Mouse (Mus musculus): ENCODE measurements around the gene Ndnf. TPM values are rescaled to one million over a fixed set of nuclear protein-coding genes. Genes with fewer than 3 reads are reported as not detected.
A peak's percentile ranks its signal among the peaks of the same experiment; 100 is the strongest.

Ndnf gene
- polyA plus RNA-seq, 1 experiment from 2014 or later, result 18.8 TPM

GRCm38 (mm10) chr6:65725677-65726076 lies 54.3 kb downstream of the Ndnf start:
- H3K4me1 ChIP-seq (replicated peaks; ENCODE audit: control insufficient read depth, insufficient read depth, low read length), result no peaks in the 10 kb centered on the region
- DNase-seq (ENCODE audit: low spot score), result no peak

DNA sequence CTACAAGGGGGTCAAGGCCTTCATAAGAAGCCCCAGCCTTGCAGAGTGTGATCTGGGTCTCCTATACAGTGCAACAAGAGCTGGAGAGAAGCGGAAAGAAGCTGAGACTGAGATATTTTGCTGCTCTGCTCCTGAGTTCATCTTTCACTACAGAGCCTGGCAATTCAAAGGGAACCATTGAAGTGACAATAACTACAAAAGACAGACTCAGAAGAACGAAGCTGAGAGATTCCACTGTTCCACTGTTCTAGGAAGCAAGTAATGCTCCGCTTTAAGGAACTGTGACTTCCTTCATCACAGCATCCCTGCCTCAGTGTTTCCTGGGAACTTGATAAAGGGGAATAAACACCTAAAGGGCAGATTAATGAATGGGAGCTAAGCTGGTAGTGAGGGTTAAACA lies 56.9 kb downstream of the Ndnf start:
- WGBS, result 61% methylated on average over 3 of the region's 3 CpGs
- H3K9ac ChIP-seq, result no peak overlapping the region
- no peak for ATAC-seq (ENCODE audit: low FRiP score)
- no peaks in the 10 kb centered on the region for H3K4me1 ChIP-seq (replicated peaks; ENCODE audit: control insufficient read depth, insufficient read depth, low read length)
- no peak overlapping the region for H3K4me3 ChIP-seq (replicated peaks; ENCODE audit: low read length)
- H3K9me3 ChIP-seq (ENCODE audit: control insufficient read depth, low read length), result no peaks in the 10 kb centered on the region
- H3K27me3 ChIP-seq (ENCODE audit: control insufficient read depth, insufficient read depth, low read length), result no peaks in the 10 kb centered on the region
- no peaks in the 10 kb centered on the region for H3K36me3 ChIP-seq (replicated peaks; ENCODE audit: control insufficient read depth, insufficient read depth)
- H3K4me2 ChIP-seq (replicated peaks), result no peak overlapping the region
- H3K27ac ChIP-seq, result no peak overlapping the region
- no peak for DNase-seq (ENCODE audit: low spot score)

More at GRCm38 (mm10) chr6:65725677-65726076, 54.3 kb downstream of the Ndnf start:
- H3K27ac ChIP-seq, result no peak overlapping the region
- no peak overlapping the region for H3K4me3 ChIP-seq (replicated peaks; ENCODE audit: low read length)
- no peaks in the 10 kb centered on the region for H3K27me3 ChIP-seq (ENCODE audit: control insufficient read depth, insufficient read depth, low read length)
- H3K4me2 ChIP-seq (replicated peaks), result no peak overlapping the region
- WGBS, result 45% methylated on average over 2 of the region's 2 CpGs
- ATAC-seq (ENCODE audit: low FRiP score), result 0 out of 2 replicates have a peak, but pooled peaks have one; percentile 53
- H3K9me3 ChIP-seq (ENCODE audit: control insufficient read depth, low read length), result no peaks in the 10 kb centered on the region
- H3K36me3 ChIP-seq (replicated peaks; ENCODE audit: control insufficient read depth, insufficient read depth), result no peaks in the 10 kb centered on the region
- H3K9ac ChIP-seq, result no peak overlapping the region

DNA sequence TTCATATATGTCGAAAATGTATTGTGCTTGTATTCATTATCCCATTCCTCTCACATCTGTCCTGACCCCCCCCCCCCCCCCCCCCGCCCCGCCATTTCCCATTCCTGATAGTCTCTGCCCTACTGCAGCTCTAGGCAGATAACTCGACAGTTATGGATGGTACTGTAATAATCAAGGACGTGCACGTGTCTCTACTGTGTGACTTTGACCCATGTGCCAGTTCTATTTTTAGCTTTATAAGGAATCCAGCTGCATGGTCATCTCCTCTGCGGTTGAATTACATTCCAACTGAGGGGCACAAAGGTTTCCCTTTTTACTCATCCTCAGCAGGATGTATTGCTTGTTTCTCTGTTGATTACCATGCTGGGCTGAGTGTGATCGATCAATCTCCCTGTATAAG lies 68.1 kb downstream of the Ndnf start:
- no peak overlapping the region for H3K4me3 ChIP-seq (replicated peaks; ENCODE audit: low read length)
- no peak overlapping the region for H3K4me2 ChIP-seq (replicated peaks)
- H3K36me3 ChIP-seq (replicated peaks; ENCODE audit: control insufficient read depth, insufficient read depth), result no peaks in the 10 kb centered on the region
- DNase-seq (ENCODE audit: low spot score) (no peak), ATAC-seq (ENCODE audit: low FRiP score) (no peak)
- no peaks in the 10 kb centered on the region for H3K9me3 ChIP-seq (ENCODE audit: control insufficient read depth, low read length)
- no peaks in the 10 kb centered on the region for H3K27me3 ChIP-seq (ENCODE audit: control insufficient read depth, insufficient read depth, low read length)
- no peak overlapping the region for H3K9ac ChIP-seq
- no peak overlapping the region for H3K27ac ChIP-seq
- 0 out of 2 replicates have a peak, but pooled peaks cover 3% of the 10 kb centered on the region for H3K4me1 ChIP-seq (replicated peaks; ENCODE audit: control insufficient read depth, insufficient read depth, low read length)
- WGBS, result 47% methylated on average over 6 of the region's 8 CpGs

- H3K9ac ChIP-seq, result no peak overlapping the region
- H3K4me2 ChIP-seq (replicated peaks), result no peak overlapping the region
- ATAC-seq (ENCODE audit: low FRiP score) (no peak), DNase-seq (ENCODE audit: low spot score) (no peak)
- 7% methylated on average over 1 of the region's 1 CpGs for WGBS
- H3K4me1 ChIP-seq (replicated peaks; ENCODE audit: control insufficient read depth, insufficient read depth, low read length), result 0 out of 2 replicates have a peak, but pooled peaks cover 3% of the 10 kb centered on the region
- no peak overlapping the region for H3K27ac ChIP-seq
- no peak overlapping the region for H3K4me3 ChIP-seq (replicated peaks; ENCODE audit: low read length)
- H3K9me3 ChIP-seq (ENCODE audit: control insufficient read depth, low read length), result peaks cover 9% of the 10 kb centered on the region
- H3K36me3 ChIP-seq (replicated peaks; ENCODE audit: control insufficient read depth, insufficient read depth), result no peaks in the 10 kb centered on the region
- no peaks in the 10 kb centered on the region for H3K27me3 ChIP-seq (ENCODE audit: control insufficient read depth, insufficient read depth, low read length)
Observed at GRCm38 (mm10) chr6:65743144-65743870, 71.9 kb downstream of the Ndnf start.

DNA sequence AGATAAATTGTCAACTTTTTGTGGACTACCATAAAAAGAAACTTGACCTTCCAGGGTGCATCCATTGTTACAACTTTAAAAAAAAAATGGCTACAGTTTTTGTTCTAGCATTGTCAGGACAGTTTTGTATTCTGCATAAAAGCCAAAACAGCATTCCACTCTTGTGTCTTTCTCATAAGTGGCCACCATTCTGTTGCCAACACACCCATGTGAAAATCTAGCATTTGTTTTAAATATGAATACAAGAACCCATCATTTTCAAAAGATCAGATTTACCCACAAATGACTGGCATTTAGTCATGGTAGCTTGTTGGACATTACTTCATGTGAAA lies 72.4 kb downstream of the Ndnf start:
- Histone ChIP-seq H3K9me3 (ENCODE audit: control insufficient read depth, low read length) (peaks cover 9% of the 10 kb centered on the region), H3K27me3 (ENCODE audit: control insufficient read depth, insufficient read depth, low read length) (no peaks in the 10 kb centered on the region), H3K4me3 (replicated peaks; ENCODE audit: low read length) (no peak overlapping the region), H3K36me3 (replicated peaks; ENCODE audit: control insufficient read depth, insufficient read depth) (no peaks in the 10 kb centered on the region), H3K27ac (no peak overlapping the region), H3K4me1 (replicated peaks; ENCODE audit: control insufficient read depth, insufficient read depth, low read length) (no peaks in the 10 kb centered on the region), H3K4me2 (replicated peaks) (no peak overlapping the region), H3K9ac (no peak overlapping the region)
- DNase-seq (ENCODE audit: low spot score) (no peak), ATAC-seq (ENCODE audit: low FRiP score) (no peak)

DNA sequence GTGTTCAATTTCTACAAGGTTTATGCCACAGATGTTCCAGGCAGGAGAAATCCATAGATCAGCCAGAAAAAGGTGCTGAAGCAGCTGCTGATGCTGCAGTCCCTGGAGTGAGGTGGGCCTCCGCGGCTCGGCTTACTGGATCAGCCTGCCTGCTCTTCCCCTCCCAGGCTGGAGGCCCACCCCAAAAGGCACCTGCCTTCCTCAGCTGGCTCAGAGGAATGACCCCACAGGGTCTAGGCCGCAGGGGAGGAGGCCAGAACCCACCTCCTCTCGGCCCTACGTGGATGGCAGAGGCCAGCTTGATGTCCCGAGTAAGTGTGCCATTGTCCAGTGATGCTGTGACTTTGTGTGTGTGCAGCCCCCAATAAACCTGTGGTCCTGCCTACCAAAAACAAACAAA lies 86.8 kb downstream of the Ndnf start:
- Histone ChIP-seq H3K9ac (no peak overlapping the region), H3K36me3 (replicated peaks; ENCODE audit: control insufficient read depth, insufficient read depth) (no peaks in the 10 kb centered on the region), H3K4me1 (replicated peaks; ENCODE audit: control insufficient read depth, insufficient read depth, low read length) (no peaks in the 10 kb centered on the region), H3K4me2 (replicated peaks) (no peak overlapping the region), H3K9me3 (ENCODE audit: control insufficient read depth, low read length) (no peaks in the 10 kb centered on the region), H3K27me3 (ENCODE audit: control insufficient read depth, insufficient read depth, low read length) (no peaks in the 10 kb centered on the region), H3K4me3 (replicated peaks; ENCODE audit: low read length) (no peak overlapping the region), H3K27ac (no peak overlapping the region)
- WGBS, result 64% methylated on average over 7 of the region's 7 CpGs
- ATAC-seq (ENCODE audit: low FRiP score) (no peak), DNase-seq (ENCODE audit: low spot score) (no peak)

- H3K4me2 ChIP-seq (replicated peaks), result no peak overlapping the region
- 89% methylated on average over 5 of the region's 5 CpGs for WGBS
- no peak overlapping the region for H3K27ac ChIP-seq
- H3K9me3 ChIP-seq (ENCODE audit: control insufficient read depth, low read length), result no peaks in the 10 kb centered on the region
- no peaks in the 10 kb centered on the region for H3K4me1 ChIP-seq (replicated peaks; ENCODE audit: control insufficient read depth, insufficient read depth, low read length)
- H3K36me3 ChIP-seq (replicated peaks; ENCODE audit: control insufficient read depth, insufficient read depth), result no peaks in the 10 kb centered on the region
- DNase-seq (ENCODE audit: low spot score) (no peak), ATAC-seq (ENCODE audit: low FRiP score) (no peak)
- no peak overlapping the region for H3K4me3 ChIP-seq (replicated peaks; ENCODE audit: low read length)
- H3K9ac ChIP-seq, result no peak overlapping the region
- no peaks in the 10 kb centered on the region for H3K27me3 ChIP-seq (ENCODE audit: control insufficient read depth, insufficient read depth, low read length)
Observed at GRCm38 (mm10) chr6:65759174-65759573, 87.8 kb downstream of the Ndnf start.

- no peaks in the 10 kb centered on the region for H3K27me3 ChIP-seq (ENCODE audit: control insufficient read depth, insufficient read depth, low read length)
- no peak for ATAC-seq (ENCODE audit: low FRiP score)
- H3K36me3 ChIP-seq (replicated peaks; ENCODE audit: control insufficient read depth, insufficient read depth), result no peaks in the 10 kb centered on the region
- H3K4me2 ChIP-seq (replicated peaks), result no peak overlapping the region
- no peaks in the 10 kb centered on the region for H3K4me1 ChIP-seq (replicated peaks; ENCODE audit: control insufficient read depth, insufficient read depth, low read length)
- 96% methylated on average over 3 of the region's 3 CpGs for WGBS
- no peak overlapping the region for H3K4me3 ChIP-seq (replicated peaks; ENCODE audit: low read length)
- no peak overlapping the region for H3K9ac ChIP-seq
- H3K27ac ChIP-seq, result no peak overlapping the region
- DNase-seq (ENCODE audit: low spot score), result no peak
- H3K9me3 ChIP-seq (ENCODE audit: control insufficient read depth, low read length), result no peaks in the 10 kb centered on the region
Observed at GRCm38 (mm10) chr6:65760073-65760472, 88.7 kb downstream of the Ndnf start.
